Mouse (Mus musculus) bone marrow, adult 2 months (tissue): ENCODE measurements around the gene Veph1.

Experiments
- CTCF ChIP-seq: fragments of 200-500 bp; IDR thresholded peaks from 2 replicates; pipeline ENCODE4 v1.5.1; 2011; ENCODE audit warnings: low read length, control low read depth; ENCODE audit not compliant: control insufficient read depth, insufficient read depth
- POLR2A ChIP-seq: fragments of 200-500 bp; IDR thresholded peaks from 2 replicates; pipeline ENCODE4 v1.6.1; 2011; ENCODE audit warnings: low read depth, mild to moderate bottlenecking, control low read depth, low read length, borderline replicate concordance; ENCODE audit not compliant: control insufficient read depth

DNA sequence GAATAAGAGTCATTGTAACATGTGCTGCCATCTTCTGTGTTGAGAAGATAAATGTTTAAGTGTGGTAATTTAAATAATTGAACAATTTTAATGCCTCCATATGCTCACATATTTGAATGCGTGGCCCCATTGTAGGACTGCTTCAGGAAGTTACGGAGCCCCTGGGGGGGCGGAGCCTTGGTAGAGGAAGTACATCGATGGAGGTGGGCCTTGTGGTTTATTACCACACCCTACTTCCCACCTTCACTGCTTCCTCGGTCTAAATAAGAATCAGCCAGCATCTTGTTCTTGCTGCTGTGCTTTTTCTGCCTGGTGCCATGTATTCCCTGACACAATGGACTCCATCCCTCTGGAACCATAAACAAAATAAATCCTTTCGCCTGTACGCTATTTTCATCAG, 241.0 kb downstream of the Veph1 start:
- no peak for TF ChIP-seq POLR2A
- no peak for TF ChIP-seq CTCF
